Mouse (Mus musculus): Measurements from ENCODE around the gene Nisch. TPM values are rescaled to one million over a fixed set of nuclear protein-coding genes. Genes with fewer than 3 reads are reported as not detected.

The Nisch gene
- polyA plus RNA-seq, 1 experiment: 157 TPM

DNA sequence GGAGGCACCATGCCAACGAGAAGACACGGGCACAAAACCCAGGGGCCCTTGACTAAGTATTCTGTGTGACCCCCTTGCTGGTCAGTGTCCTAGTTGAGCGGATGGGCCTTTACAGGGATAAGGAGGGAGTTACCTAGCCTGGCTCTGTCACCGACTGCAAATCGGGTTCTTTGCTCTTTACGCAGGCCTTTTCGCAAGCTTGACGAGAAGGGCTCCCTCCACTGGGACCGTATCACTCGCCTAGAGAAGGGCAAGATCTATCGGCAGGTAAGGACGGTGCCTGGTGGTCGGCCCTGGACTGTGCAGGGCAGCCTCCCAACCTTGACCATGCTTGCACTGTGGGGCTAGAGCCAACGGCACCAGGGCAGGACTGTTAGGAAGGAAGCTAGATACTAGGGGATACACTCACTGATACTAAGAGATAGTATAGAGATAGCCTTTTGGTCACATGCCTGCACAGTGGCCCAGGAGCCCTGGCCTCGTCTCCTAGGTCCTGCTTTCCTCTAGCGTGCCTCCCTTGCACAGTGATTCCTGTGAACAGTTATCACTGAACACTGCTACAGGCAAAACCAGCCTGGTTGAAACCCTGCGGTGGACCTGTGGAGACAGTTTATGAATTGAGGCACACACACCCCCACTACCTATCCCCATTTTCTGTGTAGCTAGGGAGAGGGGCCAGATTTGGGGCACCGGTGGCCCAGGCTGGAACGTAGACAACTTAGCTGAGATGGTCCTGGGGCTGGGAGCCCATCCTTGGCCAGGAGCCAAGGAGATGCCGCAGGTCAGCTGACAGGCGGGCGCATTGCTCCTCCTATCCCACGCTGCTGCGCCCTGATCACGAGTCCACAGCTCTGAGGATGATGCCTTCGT lies 80.1 kb downstream of the Nisch start:
- Histone ChIP-seq H3K4me3 (ENCODE audit: low read depth, low read length) (no peak overlapping the region), H3K36me3 (ENCODE audit: control insufficient read depth, insufficient read depth, low read length) (no peaks in the 10 kb centered on the region; the same call in none of the 2 replicates), H3K4me1 (ENCODE audit: control insufficient read depth, insufficient read depth, insufficient read length, low read length) (no peaks in the 10 kb centered on the region; the same call in 1 of the 2 replicates), H3K27me3 (ENCODE audit: control insufficient read depth, insufficient read depth, low read length) (peaks cover 3% of the 10 kb centered on the region), H3K27ac (ENCODE audit: insufficient read depth, low read depth, low read length) (no peak overlapping the region)
- TF ChIP-seq CTCF (IDR thresholded peaks at IDR 0.05; ENCODE audit: extremely low read depth, insufficient read length, insufficient replicate concordance, low read depth, low read length) (no peak), POLR2A (IDR thresholded peaks at IDR 0.05; ENCODE audit: low read depth, low read length) (no peak)
- 91% methylated on average over 26 of the region's 26 CpGs for WGBS

DNA sequence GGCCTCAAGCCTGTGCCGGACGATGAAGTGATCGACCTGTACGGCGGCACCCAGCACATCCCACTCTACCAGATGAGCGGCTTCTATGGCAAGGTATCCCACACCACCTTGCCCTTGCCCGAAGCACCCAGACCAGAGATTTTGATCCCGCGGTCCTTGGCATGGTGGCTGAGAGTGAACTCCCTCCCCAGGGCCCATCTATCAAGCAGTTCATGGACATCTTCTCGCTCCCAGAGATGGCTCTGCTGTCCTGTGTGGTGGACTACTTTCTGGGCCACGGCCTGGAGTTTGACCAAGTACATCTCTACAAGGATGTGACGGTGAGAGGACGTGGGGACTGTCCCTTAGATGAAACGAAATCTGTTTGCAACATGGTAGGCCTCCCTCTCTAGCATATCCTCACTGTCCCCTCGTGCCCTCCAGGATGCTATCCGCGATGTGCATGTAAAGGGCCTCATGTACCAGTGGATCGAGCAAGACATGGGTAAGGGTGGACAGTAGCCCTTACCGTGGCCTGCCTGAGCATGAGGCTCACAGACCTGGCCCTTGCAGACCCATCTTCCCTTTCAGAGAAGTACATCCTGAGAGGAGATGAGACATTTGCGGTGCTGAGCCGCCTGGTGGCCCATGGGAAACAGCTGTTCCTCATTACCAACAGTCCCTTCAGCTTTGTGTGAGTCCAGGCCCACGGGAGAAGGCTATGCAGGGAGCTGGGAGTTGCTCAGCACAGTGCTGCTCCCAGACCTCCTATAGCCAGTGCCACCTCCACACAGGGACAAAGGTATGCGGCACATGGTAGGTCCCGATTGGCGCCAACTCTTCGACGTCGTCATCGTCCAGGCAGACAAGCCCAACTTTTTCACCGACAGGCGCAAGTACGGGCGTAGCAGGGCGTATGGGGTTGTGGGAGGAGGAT lies 81.0 kb downstream of the Nisch start:
- TF ChIP-seq CTCF (IDR thresholded peaks at IDR 0.05; ENCODE audit: extremely low read depth, insufficient read length, insufficient replicate concordance, low read depth, low read length) (no peak), POLR2A (IDR thresholded peaks at IDR 0.05; ENCODE audit: low read depth, low read length) (no peak)
- peaks cover 3% of the 10 kb centered on the region for H3K27me3 ChIP-seq (ENCODE audit: control insufficient read depth, insufficient read depth, low read length)
- WGBS: 93% methylated on average over 34 of the region's 34 CpGs
- H3K36me3 ChIP-seq (ENCODE audit: control insufficient read depth, insufficient read depth, low read length): no peaks in the 10 kb centered on the region; the same call in none of the 2 replicates
- H3K27ac ChIP-seq (ENCODE audit: insufficient read depth, low read depth, low read length): no peak overlapping the region
- H3K4me1 ChIP-seq (ENCODE audit: control insufficient read depth, insufficient read depth, insufficient read length, low read length): peaks cover 3% of the 10 kb centered on the region
- H3K4me3 ChIP-seq (ENCODE audit: low read depth, low read length): no peak overlapping the region

DNA sequence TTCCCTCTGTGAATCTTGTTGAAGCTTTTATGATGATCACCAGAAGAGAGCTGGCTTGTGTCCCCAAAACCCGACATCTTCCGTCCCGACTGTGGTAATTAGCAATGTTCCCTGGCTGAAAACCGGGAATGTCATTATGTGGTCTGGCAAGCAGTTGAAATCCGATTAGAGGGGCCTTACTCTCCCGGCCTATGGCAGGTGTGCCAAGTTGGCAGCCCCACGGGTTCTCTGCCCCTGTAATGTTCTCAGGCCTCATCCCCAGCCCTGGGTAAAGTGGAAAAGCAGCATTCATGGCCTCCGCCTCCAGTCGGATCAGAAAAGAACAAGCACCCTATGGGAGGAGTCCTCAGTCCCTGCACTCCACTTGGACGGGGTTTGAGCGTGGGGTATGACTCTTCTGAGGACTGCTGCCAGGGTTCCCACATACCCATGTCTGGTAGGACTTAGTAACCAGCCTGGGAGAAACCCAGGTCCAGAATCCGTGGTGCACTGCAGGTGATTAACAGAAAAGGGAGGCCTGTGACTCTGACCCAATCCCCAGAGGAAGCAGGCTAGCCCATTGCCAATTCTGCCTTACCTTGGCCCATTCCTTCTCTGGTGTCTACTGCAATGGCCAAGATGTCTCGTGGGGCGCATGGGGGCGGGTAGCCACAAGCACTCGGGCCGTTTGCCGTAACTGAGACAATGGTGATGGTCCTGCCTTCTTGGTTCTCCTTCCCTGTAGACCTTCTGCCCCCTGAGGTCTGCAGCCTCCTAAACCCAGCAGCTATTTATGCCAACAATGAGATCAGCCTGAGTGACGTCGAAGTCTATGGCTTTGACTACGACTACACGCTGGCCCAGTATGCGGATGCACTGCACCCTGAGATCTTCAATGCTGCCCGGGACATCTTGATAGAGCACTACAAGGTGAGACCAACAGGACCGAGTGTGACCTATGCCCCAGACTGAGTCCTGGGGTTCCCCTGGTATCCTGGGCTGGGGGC lies 82.4 kb downstream of the Nisch start:
- Histone ChIP-seq H3K4me1 (ENCODE audit: control insufficient read depth, insufficient read depth, insufficient read length, low read length) (peaks cover 8% of the 10 kb centered on the region), H3K36me3 (ENCODE audit: control insufficient read depth, insufficient read depth, low read length) (no peaks in the 10 kb centered on the region), H3K4me3 (ENCODE audit: low read depth, low read length) (no peak overlapping the region), H3K27me3 (ENCODE audit: control insufficient read depth, insufficient read depth, low read length) (peaks cover 3% of the 10 kb centered on the region), H3K27ac (ENCODE audit: insufficient read depth, low read depth, low read length) (no peak overlapping the region)
- 86% methylated on average over 25 of the region's 25 CpGs for WGBS
- TF ChIP-seq CTCF (IDR thresholded peaks at IDR 0.05; ENCODE audit: extremely low read depth, insufficient read length, insufficient replicate concordance, low read depth, low read length) (no peak), POLR2A (IDR thresholded peaks at IDR 0.05; ENCODE audit: low read depth, low read length) (no peak)

DNA sequence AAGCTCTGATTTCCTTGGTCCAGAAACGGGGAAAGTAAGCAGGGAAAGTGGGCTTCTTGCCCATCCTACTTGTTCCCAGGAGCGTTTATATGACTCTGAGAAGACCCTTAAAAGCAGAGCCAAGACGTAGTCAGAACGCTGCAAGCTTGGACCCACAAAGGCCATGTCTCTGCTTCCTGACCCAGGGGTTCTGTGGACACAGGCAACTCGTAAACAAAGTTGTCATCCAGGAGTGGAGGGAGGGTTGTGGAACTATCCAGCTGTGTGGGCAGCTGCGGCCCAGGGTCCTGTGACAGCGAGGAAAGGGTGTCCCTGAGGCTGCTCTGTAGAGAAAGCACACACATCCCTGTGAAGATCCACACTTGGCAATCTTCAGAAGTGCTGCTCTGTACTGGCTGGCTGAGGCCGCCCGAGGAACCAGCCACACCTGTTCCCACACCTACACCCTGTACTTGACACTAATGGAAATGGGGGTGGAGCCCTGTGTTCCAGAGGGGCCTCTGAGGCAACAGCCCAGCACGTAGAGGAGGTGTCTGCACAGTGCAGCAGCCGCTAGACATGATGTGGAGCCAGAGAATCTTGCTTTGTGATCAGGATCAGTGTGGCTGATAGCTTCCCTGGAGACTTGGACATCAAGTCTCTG lies 83.6 kb downstream of the Nisch start:
- H3K4me1 ChIP-seq (ENCODE audit: control insufficient read depth, insufficient read depth, insufficient read length, low read length): peaks cover 8% of the 10 kb centered on the region
- H3K4me3 ChIP-seq (ENCODE audit: low read depth, low read length): no peak overlapping the region
- WGBS: 46% methylated on average over 11 of the region's 11 CpGs
- no peak overlapping the region for H3K27ac ChIP-seq (ENCODE audit: insufficient read depth, low read depth, low read length)
- no peaks in the 10 kb centered on the region for H3K36me3 ChIP-seq (ENCODE audit: control insufficient read depth, insufficient read depth, low read length)
- TF ChIP-seq POLR2A (IDR thresholded peaks at IDR 0.05; ENCODE audit: low read depth, low read length): no peak
- TF ChIP-seq CTCF (IDR thresholded peaks at IDR 0.05; ENCODE audit: extremely low read depth, insufficient read length, insufficient replicate concordance, low read depth, low read length): no peak
- peaks cover 3% of the 10 kb centered on the region for H3K27me3 ChIP-seq (ENCODE audit: control insufficient read depth, insufficient read depth, low read length)

DNA sequence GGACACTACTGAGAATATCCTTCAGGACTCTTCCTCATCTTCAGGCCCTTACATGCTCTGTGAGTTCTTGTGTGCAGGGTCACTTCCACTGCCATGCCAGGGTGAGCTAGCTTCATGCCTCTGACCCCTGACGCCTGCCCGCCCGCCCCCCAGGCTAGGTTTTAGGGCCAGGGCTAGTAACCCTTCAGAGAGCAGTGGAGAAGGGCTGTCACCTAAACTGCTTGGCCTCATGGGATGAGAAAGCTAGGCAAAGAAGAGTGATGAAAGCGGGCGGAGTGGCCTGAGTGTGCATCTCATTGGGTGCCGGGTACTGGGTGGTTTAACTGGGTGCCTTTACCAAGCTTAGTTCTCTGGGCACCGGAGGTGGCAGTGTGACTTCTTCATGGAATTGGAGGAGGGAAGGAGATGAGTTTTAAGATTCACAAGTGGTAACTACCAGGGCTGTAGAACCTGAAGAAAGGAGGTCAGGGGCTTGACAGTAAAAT lies 84.2 kb downstream of the Nisch start:
- H3K27me3 ChIP-seq (ENCODE audit: control insufficient read depth, insufficient read depth, low read length): peaks cover 3% of the 10 kb centered on the region
- 86% methylated on average over 7 of the region's 7 CpGs for WGBS
- H3K4me3 ChIP-seq (ENCODE audit: low read depth, low read length): no peak overlapping the region

DNA sequence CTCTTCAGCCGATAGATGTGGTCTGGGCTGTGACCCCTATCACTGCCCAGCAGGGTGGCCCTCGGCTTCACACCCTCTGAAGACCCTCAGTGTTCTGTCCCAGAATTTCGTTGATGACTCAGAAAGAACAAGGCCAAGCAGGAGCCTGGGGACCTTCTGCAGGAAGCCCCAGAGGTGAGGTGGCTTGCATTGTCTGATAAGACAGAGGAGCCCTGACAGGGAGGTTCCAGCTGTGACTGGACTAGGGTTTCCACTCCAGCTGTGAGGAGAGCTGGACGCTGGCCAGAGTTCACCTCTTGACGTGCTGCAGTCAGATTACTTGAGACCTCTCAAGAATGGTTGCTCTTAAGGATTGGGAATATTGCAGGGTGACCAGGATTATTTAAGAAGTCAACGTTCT lies 84.7 kb downstream of the Nisch start:
- no peak for TF ChIP-seq CTCF (IDR thresholded peaks at IDR 0.05; ENCODE audit: extremely low read depth, insufficient read length, insufficient replicate concordance, low read depth, low read length)
- no peak for TF ChIP-seq POLR2A (IDR thresholded peaks at IDR 0.05; ENCODE audit: low read depth, low read length)
- 41% methylated on average over 6 of the region's 6 CpGs for WGBS
- no peak overlapping the region for H3K27ac ChIP-seq (ENCODE audit: insufficient read depth, low read depth, low read length)
- H3K4me1 ChIP-seq (ENCODE audit: control insufficient read depth, insufficient read depth, insufficient read length, low read length): peaks cover 8% of the 10 kb centered on the region
- H3K4me3 ChIP-seq (ENCODE audit: low read depth, low read length): no peak overlapping the region
- H3K27me3 ChIP-seq (ENCODE audit: control insufficient read depth, insufficient read depth, low read length): peaks cover 3% of the 10 kb centered on the region
- H3K36me3 ChIP-seq (ENCODE audit: control insufficient read depth, insufficient read depth, low read length): no peaks in the 10 kb centered on the region

More for the DNA sequence above, 84.2 kb downstream of the Nisch start:
- Histone ChIP-seq H3K36me3 (ENCODE audit: control insufficient read depth, insufficient read depth, low read length) (no peaks in the 10 kb centered on the region), H3K4me1 (ENCODE audit: control insufficient read depth, insufficient read depth, insufficient read length, low read length) (peaks cover 8% of the 10 kb centered on the region), H3K27ac (ENCODE audit: insufficient read depth, low read depth, low read length) (no peak overlapping the region)
- TF ChIP-seq CTCF (IDR thresholded peaks at IDR 0.05; ENCODE audit: extremely low read depth, insufficient read length, insufficient replicate concordance, low read depth, low read length) (no peak), POLR2A (IDR thresholded peaks at IDR 0.05; ENCODE audit: low read depth, low read length) (no peak)
